Mouse (Mus musculus) bone marrow macrophage, adult 2 months (primary cell): ENCODE data around the gene Csrnp3.

Experiments
- CTCF ChIP-seq: IDR thresholded peaks from 2 replicates; pipeline ENCODE4 v1.5.1; 2012; ENCODE audit warnings: low read depth, mild to moderate bottlenecking, low read length, moderate library complexity
- POLR2A ChIP-seq: IDR thresholded peaks from 2 replicates; pipeline ENCODE4 v1.6.1; 2012; ENCODE audit warnings: mild to moderate bottlenecking, low read depth, low read length, borderline replicate concordance

DNA sequence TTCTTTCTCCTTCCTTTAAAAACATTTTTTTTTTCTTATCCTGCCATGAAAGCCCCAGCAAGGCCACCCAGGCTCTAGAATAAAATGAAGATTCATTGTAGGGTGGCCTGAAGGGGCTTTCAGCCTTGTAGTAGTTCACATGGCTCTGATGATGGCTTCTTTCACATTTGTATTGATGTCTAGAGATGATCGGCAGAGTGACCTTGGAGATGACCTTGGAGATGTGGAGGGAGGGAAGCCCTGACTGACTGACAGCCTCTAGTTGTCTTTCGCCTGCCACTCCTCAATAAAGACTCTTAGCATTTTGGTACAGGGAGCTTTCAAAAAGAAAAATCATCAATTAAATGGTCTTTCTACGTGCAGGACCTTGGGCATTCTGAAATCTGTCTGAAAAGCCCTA is 63.0 kb downstream of the Csrnp3 start:
- no peak for TF ChIP-seq CTCF
- no peak for TF ChIP-seq POLR2A
